Mouse (Mus musculus) heart, adult 2 months (tissue): Measurements from ENCODE around the gene Wfdc11. TPM values are rescaled to one million over a fixed set of nuclear protein-coding genes. Genes with fewer than 3 reads are reported as not detected.
"Not testable (repeated sequence)": the region's sequence is repeated elsewhere in the genome, so short reads cannot be mapped to it uniquely, and the experiment has no call there.

Source experiments
- DNase-seq, 2 experiments: peaks; one replicate each; pipeline ENCODE4 v3.0.0; 2021
- H3K27ac ChIP-seq: fragments of 200-600 bp; 2 replicates; pipeline ENCODE4 v1.8.1; 2022
- H3K27me3 ChIP-seq: fragments of 200-500 bp; 2 replicates; pipeline ENCODE4 v1.6.1; 2012; ENCODE audit warnings: mild to moderate bottlenecking, low read length, inconsistent platforms, mixed read lengths; ENCODE audit not compliant: control insufficient read depth, insufficient read depth
- H3K36me3 ChIP-seq: fragments of 200-500 bp; 2 replicates; pipeline ENCODE4 v1.6.1; 2012; ENCODE audit warnings: low read length, inconsistent platforms; ENCODE audit not compliant: control insufficient read depth, insufficient read depth
- H3K4me1 ChIP-seq: fragments of 200-500 bp; 2 replicates; pipeline ENCODE4 v1.6.1; 2011; ENCODE audit warnings: low read length; ENCODE audit not compliant: control insufficient read depth, insufficient read depth
- H3K4me3 ChIP-seq: fragments of 200-600 bp; 2 replicates; pipeline ENCODE4 v1.8.1; 2022
- H3K79me2 ChIP-seq: fragments of 200-500 bp; replicated peaks from 2 replicates; pipeline ENCODE4 v1.6.1; 2012; ENCODE audit warnings: mild to moderate bottlenecking, inconsistent platforms, low read length, moderate library complexity, mixed read lengths; ENCODE audit not compliant: control insufficient read depth, insufficient read depth
- H3K9ac ChIP-seq: fragments of 200-500 bp; 2 replicates; pipeline ENCODE4 v1.6.1; 2012; ENCODE audit warnings: low read depth, mild to moderate bottlenecking, control low read depth, inconsistent platforms, low read length, mixed read lengths
- CTCF ChIP-seq: fragments of 200-600 bp; IDR thresholded peaks from 2 replicates; pipeline ENCODE4 v1.8.1; 2022; ENCODE audit warnings: antibody characterized with exemption, mild to moderate bottlenecking, moderate library complexity
- EP300 ChIP-seq: fragments of 200-500 bp; IDR thresholded peaks from 2 replicates; pipeline ENCODE4 v1.6.1; 2011; ENCODE audit warnings: low read depth, low read length, control low read depth; ENCODE audit not compliant: insufficient read depth
- POLR2A ChIP-seq: fragments of 200-500 bp; IDR thresholded peaks from 2 replicates; pipeline ENCODE4 v1.6.1; 2011; ENCODE audit warnings: mild to moderate bottlenecking, low read depth, low read length, control low read depth; ENCODE audit not compliant: insufficient read depth
- WGBS: fragments of 180-500 bp; shearing (Covaris S2); methylation state at CpG from one replicate; pipeline ENCODE4 v1.1.7; 2018; 5-methylcytosine and 5-hydroxymethylcytosine counted together
- intact Hi-C: fragments of 180-260 bp; cut with DNase I; formaldehyde crosslinking; loops from one replicate; pipeline ENCODE4 v1.15.1; 2025
- polyA plus RNA-seq: library from polyadenylated mRNA; depleted of rRNA; stranded (reverse); fragments of >200 nt; gene quantifications from 2 replicates; pipeline ENCODE4 v1.2.3, GENCODE M21; 2012; rRNA removed
- total RNA-seq, 2 experiments: library from RNA; stranded (reverse); gene quantifications; 2 replicates each; pipeline ENCODE4 v1.2.3; 2021

The Wfdc11 gene
- total and polyA plus RNA-seq, 3 experiments = not detected

- no peak overlapping the region for H3K9ac ChIP-seq
- intact Hi-C loops = no loop called here
- H3K4me1 ChIP-seq = no peaks in the 10 kb centered on the region
- H3K27me3 ChIP-seq = no peaks in the 10 kb centered on the region
- no peak overlapping the region for H3K4me3 ChIP-seq
- no peak overlapping the region for H3K27ac ChIP-seq
- TF ChIP-seq EP300 (no peak), POLR2A (no peak), CTCF (no peak)
- 77% methylated on average over 4 of the region's 4 CpGs for WGBS
- no peaks in the 10 kb centered on the region for H3K36me3 ChIP-seq
- DNase-seq = no peak
- no peaks in the 10 kb centered on the region for H3K79me2 ChIP-seq
Observed at GRCm38 (mm10) chr2:164621775-164622174, 52.1 kb downstream of the Wfdc11 start.

GRCm38 (mm10) chr2:164619050-164619449 is 54.8 kb downstream of the Wfdc11 start:
- H3K36me3 ChIP-seq = no peaks in the 10 kb centered on the region

GRCm38 (mm10) chr2:164615386-164615785 is 58.5 kb downstream of the Wfdc11 start:
- 83% methylated on average over 3 of the region's 3 CpGs for WGBS
- no peak overlapping the region for H3K9ac ChIP-seq
- no peak overlapping the region for H3K4me3 ChIP-seq
- no peak for DNase-seq
- no peaks in the 10 kb centered on the region for H3K4me1 ChIP-seq
- intact Hi-C loops = no loop called here
- no peak overlapping the region for H3K27ac ChIP-seq
- no peaks in the 10 kb centered on the region; the same call in 1 of the 2 replicates for H3K27me3 ChIP-seq
- no peaks in the 10 kb centered on the region for H3K36me3 ChIP-seq
- no peak for TF ChIP-seq POLR2A
- TF ChIP-seq CTCF = no peak
- TF ChIP-seq EP300 = no peak
- H3K79me2 ChIP-seq = no peaks in the 10 kb centered on the region

More at GRCm38 (mm10) chr2:164619050-164619449, 54.8 kb downstream of the Wfdc11 start:
- H3K9ac ChIP-seq = no peak overlapping the region
- H3K4me3 ChIP-seq = no peak overlapping the region
- H3K27ac ChIP-seq = no peak overlapping the region
- 74% methylated on average over 5 of the region's 5 CpGs for WGBS
- intact Hi-C loops = no loop called here
- no peaks in the 10 kb centered on the region for H3K79me2 ChIP-seq
- no peaks in the 10 kb centered on the region for H3K4me1 ChIP-seq
- no peak for DNase-seq
- TF ChIP-seq EP300 (no peak), POLR2A (no peak), CTCF (no peak)
- H3K27me3 ChIP-seq = no peaks in the 10 kb centered on the region; the same call in 1 of the 2 replicates

- DNase-seq = peak; percentile 40 to 58
- H3K4me3 ChIP-seq, intact Hi-C loops, H3K9ac ChIP-seq, H3K27ac ChIP-seq, H3K4me1 ChIP-seq, H3K36me3 ChIP-seq, H3K27me3 ChIP-seq, H3K79me2 ChIP-seq: not testable (repeated sequence)
- 44% methylated on average over 8 of the region's 8 CpGs for WGBS
Observed at GRCm38 (mm10) chr2:164613471-164613870, 60.4 kb downstream of the Wfdc11 start, which contains the start of the genes Wfdc6b and Wfdc8. Gene Wfdc6b, plus strand, starts transcription at chr2:164613522. Gene Wfdc8, minus strand, starts transcription at chr2:164613626.

Other genes with a start within 250 kb of the Wfdc11 start
Only the 30 nearest of the 32 such genes appear.
- 10 to 100 TPM; 21.1 to 26.4 TPM for gene Sys1, start 217.1 kb downstream of the Wfdc11 start, total RNA-seq
- 52.0 and 55.0 TPM in 2 replicates for gene Sys1, start 217.1 kb downstream of the Wfdc11 start, polyA plus RNA-seq
- gene Gm20458, start 213.1 kb downstream of the Wfdc11 start, total RNA-seq = 1 to 10 TPM; 8.0 to 9.2 TPM
- 7.8 and 17.2 TPM in 2 replicates for gene Gm20458, start 213.1 kb downstream of the Wfdc11 start, polyA plus RNA-seq
- not detected for gene Trp53tg5, start 200.4 kb downstream of the Wfdc11 start, total RNA-seq
- not detected in 2 replicates for gene Trp53tg5, start 200.4 kb downstream of the Wfdc11 start, polyA plus RNA-seq
- gene Dbndd2, start 188.0 kb downstream of the Wfdc11 start, total RNA-seq = 10 to 100 TPM in 1 of 2 experiments, 1 to 10 TPM in 1; 8.0 to 10.3 TPM
- 17.9 and 31.9 TPM in 2 replicates for gene Dbndd2, start 188.0 kb downstream of the Wfdc11 start, polyA plus RNA-seq
- 10 to 100 TPM; 31.3 to 31.5 TPM for gene Pigt, start 176.6 kb downstream of the Wfdc11 start, total RNA-seq
- gene Pigt, start 176.6 kb downstream of the Wfdc11 start, polyA plus RNA-seq = 47.1 and 51.3 TPM in 2 replicates
- 1 to 10 TPM in 1 of 2 experiments, under 1 TPM in 1; 0.43 to 1.3 TPM for gene Wfdc2, start 111.7 kb downstream of the Wfdc11 start, total RNA-seq
- 0.50 and 78.4 TPM in 2 replicates for gene Wfdc2, start 111.7 kb downstream of the Wfdc11 start, polyA plus RNA-seq
- gene Spint3, start 100.6 kb downstream of the Wfdc11 start, total RNA-seq = not detected
- gene Spint3, start 100.6 kb downstream of the Wfdc11 start, polyA plus RNA-seq = not detected in 2 replicates
- under 1 TPM in 1 of 2 experiments, not detected in 1; 0.30 TPM for gene Wfdc6a, start 88.6 kb downstream of the Wfdc11 start, total RNA-seq
- gene Wfdc6a, start 88.6 kb downstream of the Wfdc11 start, polyA plus RNA-seq = 0.47 and 0.56 TPM in 2 replicates
- not detected for gene Eppin, start 80.5 kb downstream of the Wfdc11 start, total RNA-seq
- 0.16 TPM in 1 of 2 replicates, not detected in the other for gene Eppin, start 80.5 kb downstream of the Wfdc11 start, polyA plus RNA-seq
- gene Wfdc6b, start 60.6 kb downstream of the Wfdc11 start, total RNA-seq = not detected
- not detected in 2 replicates for gene Wfdc6b, start 60.6 kb downstream of the Wfdc11 start, polyA plus RNA-seq
- not detected for gene Wfdc8, start 60.5 kb downstream of the Wfdc11 start, total RNA-seq
- not detected in 2 replicates for gene Wfdc8, start 60.5 kb downstream of the Wfdc11 start, polyA plus RNA-seq
- gene Wfdc16, start 35.3 kb downstream of the Wfdc11 start, total RNA-seq = not detected
- not detected in 2 replicates for gene Wfdc16, start 35.3 kb downstream of the Wfdc11 start, polyA plus RNA-seq
- gene Wfdc10, start 18.0 kb downstream of the Wfdc11 start, total RNA-seq = not detected
- gene Wfdc10, start 18.0 kb downstream of the Wfdc11 start, polyA plus RNA-seq = not detected in 2 replicates
- not detected for gene Wfdc9, start 17.5 kb downstream of the Wfdc11 start, total RNA-seq
- gene Wfdc9, start 17.5 kb downstream of the Wfdc11 start, polyA plus RNA-seq = not detected in 2 replicates
- not detected for gene Wfdc13, start 11.0 kb upstream of the Wfdc11 start, total RNA-seq
- gene Wfdc13, start 11.0 kb upstream of the Wfdc11 start, polyA plus RNA-seq = 0.25 TPM in 1 of 2 replicates, not detected in the other
- gene Spint4, start 24.4 kb upstream of the Wfdc11 start, total RNA-seq = not detected
- gene Spint4, start 24.4 kb upstream of the Wfdc11 start, polyA plus RNA-seq = not detected in 2 replicates
- not detected for gene Spint5, start 41.2 kb upstream of the Wfdc11 start, total RNA-seq
- not detected in 2 replicates for gene Spint5, start 41.2 kb upstream of the Wfdc11 start, polyA plus RNA-seq
- gene Wfdc3, start 71.8 kb upstream of the Wfdc11 start, total RNA-seq = not detected
- gene Wfdc3, start 71.8 kb upstream of the Wfdc11 start, polyA plus RNA-seq = 0.31 and 0.50 TPM in 2 replicates
- gene Dnttip1, start 71.9 kb upstream of the Wfdc11 start, total RNA-seq = 10 to 100 TPM; 21.8 to 21.9 TPM
- gene Dnttip1, start 71.9 kb upstream of the Wfdc11 start, polyA plus RNA-seq = 15.0 and 15.9 TPM in 2 replicates
- gene Ube2c, start 95.8 kb upstream of the Wfdc11 start, total RNA-seq = 1 to 10 TPM; 1.5 to 4.2 TPM
- 3.0 and 7.3 TPM in 2 replicates for gene Ube2c, start 95.8 kb upstream of the Wfdc11 start, polyA plus RNA-seq
- under 1 TPM in 1 of 2 experiments, not detected in 1; 0.50 TPM for gene Tnnc2, start 105.9 kb upstream of the Wfdc11 start, total RNA-seq
- not detected in 2 replicates for gene Tnnc2, start 105.9 kb upstream of the Wfdc11 start, polyA plus RNA-seq
- gene Snx21, start 111.7 kb upstream of the Wfdc11 start, total RNA-seq = 10 to 100 TPM; 21.2 to 30.3 TPM
- gene Snx21, start 111.7 kb upstream of the Wfdc11 start, polyA plus RNA-seq = 24.7 and 29.0 TPM in 2 replicates
- 10 to 100 TPM; 13.3 to 14.0 TPM for gene Acot8, start 130.8 kb upstream of the Wfdc11 start, total RNA-seq
- 17.0 and 19.1 TPM in 2 replicates for gene Acot8, start 130.8 kb upstream of the Wfdc11 start, polyA plus RNA-seq
- 1 to 10 TPM; 1.7 to 2.1 TPM for gene Zswim3, start 131.0 kb upstream of the Wfdc11 start, total RNA-seq
- 2.1 and 2.8 TPM in 2 replicates for gene Zswim3, start 131.0 kb upstream of the Wfdc11 start, polyA plus RNA-seq
- gene Zswim1, start 148.6 kb upstream of the Wfdc11 start, total RNA-seq = 1 to 10 TPM; 4.5 to 5.3 TPM
- gene Zswim1, start 148.6 kb upstream of the Wfdc11 start, polyA plus RNA-seq = 5.1 and 6.4 TPM in 2 replicates
- under 1 TPM; 0.60 to 0.68 TPM for gene Spata25, start 154.4 kb upstream of the Wfdc11 start, total RNA-seq
- 0.23 TPM in 1 of 2 replicates, not detected in the other for gene Spata25, start 154.4 kb upstream of the Wfdc11 start, polyA plus RNA-seq
- gene Ctsa, start 158.8 kb upstream of the Wfdc11 start, total RNA-seq = 10 to 100 TPM; 94.3 to 99.8 TPM
- 200 and 232 TPM in 2 replicates for gene Ctsa, start 158.8 kb upstream of the Wfdc11 start, polyA plus RNA-seq
- gene Neurl2, start 159.4 kb upstream of the Wfdc11 start, total RNA-seq = 10 to 100 TPM; 47.2 to 49.2 TPM
- gene Neurl2, start 159.4 kb upstream of the Wfdc11 start, polyA plus RNA-seq = 54.2 and 54.8 TPM in 2 replicates
- 10 to 100 TPM; 33.8 to 36.1 TPM for gene Pltp, start 183.6 kb upstream of the Wfdc11 start, total RNA-seq
- gene Pltp, start 183.6 kb upstream of the Wfdc11 start, polyA plus RNA-seq = 57.4 and 71.2 TPM in 2 replicates
- 10 to 100 TPM; 25.7 to 31.8 TPM for gene Pcif1, start 205.2 kb upstream of the Wfdc11 start, total RNA-seq
- 18.4 and 20.8 TPM in 2 replicates for gene Pcif1, start 205.2 kb upstream of the Wfdc11 start, polyA plus RNA-seq